Mouse (Mus musculus) limb, embryonic 14.5 days (tissue): ENCODE results near the gene Adprh. TPM values are rescaled to one million over a fixed set of nuclear protein-coding genes. Genes with fewer than 3 reads are reported as not detected.

Experiments
- ATAC-seq: fragments of 200-750 bp; cut with Nextera tagmentation; 2 replicates; pipeline ENCODE4 v1.8.0; 2017; ENCODE audit warnings: low read depth, moderate number of reproducible peaks, moderate TSS enrichment; ENCODE audit not compliant: low FRiP score
- DNase-seq: peaks from one replicate; pipeline ENCODE4 v3.0.0-alpha.2; 2015; ENCODE audit warnings: low spot score
- H3K27ac ChIP-seq: fragments of 300-500 bp; sonication (generic); replicated peaks from 2 replicates; pipeline ENCODE4 v1.5.1; 2014; ENCODE audit warnings: low read depth, mild to moderate bottlenecking, low read length, moderate library complexity, mixed read lengths
- H3K27me3 ChIP-seq: fragments of 300-500 bp; sonication (generic); 2 replicates; pipeline ENCODE4 v1.6.1; 2014; ENCODE audit warnings: low read length, mixed read lengths; ENCODE audit not compliant: control insufficient read depth, insufficient read depth
- H3K36me3 ChIP-seq: fragments of 300-500 bp; sonication (generic); 2 replicates; pipeline ENCODE4 v1.6.1; 2014; ENCODE audit warnings: mild to moderate bottlenecking, low read length, moderate library complexity, mixed read lengths; ENCODE audit not compliant: control insufficient read depth, insufficient read depth
- H3K4me1 ChIP-seq: fragments of 300-500 bp; sonication (generic); 2 replicates; pipeline ENCODE4 v1.6.1; 2014; ENCODE audit warnings: antibody characterized with exemption, low read length, mixed read lengths; ENCODE audit not compliant: control insufficient read depth, insufficient read depth
- H3K4me2 ChIP-seq: fragments of 300-500 bp; sonication (generic); replicated peaks from 2 replicates; pipeline ENCODE4 v1.6.1; 2014; ENCODE audit warnings: low read depth, mild to moderate bottlenecking, low read length, moderate library complexity; ENCODE audit not compliant: severe bottlenecking
- H3K4me3 ChIP-seq: fragments of 300-500 bp; sonication (generic); replicated peaks from 2 replicates; pipeline ENCODE4 v1.5.1; 2014; ENCODE audit warnings: low read length
- H3K9ac ChIP-seq: fragments of 300-500 bp; sonication (generic); 2 replicates; pipeline ENCODE4 v1.6.1; 2014; ENCODE audit warnings: mild to moderate bottlenecking, low read depth, low read length, moderate library complexity; ENCODE audit not compliant: severe bottlenecking
- H3K9me3 ChIP-seq: fragments of 300-500 bp; sonication (generic); 2 replicates; pipeline ENCODE4 v1.6.1; 2016; ENCODE audit warnings: low read length; ENCODE audit not compliant: control insufficient read depth
- POLR2A ChIP-seq: fragments of 200-500 bp; IDR thresholded peaks from 2 replicates; pipeline ENCODE4 v1.8.0; 2012; ENCODE audit warnings: inconsistent platforms, mild to moderate bottlenecking, moderate library complexity, borderline replicate concordance; ENCODE audit not compliant: insufficient read depth, insufficient read length; ENCODE audit errors: extremely low read depth
- WGBS: fragments of 180-500 bp; shearing (Covaris S2); extraction: QIAGEN DNeasy Blood & Tissue Kit; methylation state at CpG from one replicate; pipeline ENCODE4 v1.1.7; 2014; 5-methylcytosine and 5-hydroxymethylcytosine counted together
- polyA plus RNA-seq, 2 experiments: library from polyadenylated mRNA; depleted of rRNA in 1 of 2; stranded (reverse) in 1 of 2; unstranded in 1 of 2; fragments of >200 nt; fragmentation: Nextera tagmentation in 1 of 2; extraction: Ambion mirVana in 1 of 2; gene quantifications; 2 replicates each; pipeline versions ENCODE4 v1.2.1 to v1.2.3; 2012 to 2014

Adprh gene
- polyA plus RNA-seq, 2 experiments, result 69.5 to 114 TPM

- no peak for TF ChIP-seq POLR2A
- no peak overlapping the region for H3K4me2 ChIP-seq
- H3K36me3 ChIP-seq, result no peaks in the 10 kb centered on the region
- no peaks in the 10 kb centered on the region for H3K9me3 ChIP-seq
- no peak for ATAC-seq
- H3K27me3 ChIP-seq, result no peaks in the 10 kb centered on the region
- no peak overlapping the region for H3K9ac ChIP-seq
- H3K4me3 ChIP-seq, result no peak overlapping the region
- 48% methylated on average over 11 of the region's 11 CpGs for WGBS
- DNase-seq, result no peak
- no peaks in the 10 kb centered on the region for H3K4me1 ChIP-seq
- no peak overlapping the region for H3K27ac ChIP-seq
Observed at GRCm38 (mm10) chr16:38456812-38457567, 4.5 kb upstream of the Adprh start.

GRCm38 (mm10) chr16:38455511-38456418 lies 3.3 kb upstream of the Adprh start, which contains the start of gene Cd80:
Cd80 (plus strand) TSS chr16:38455561.
- Histone ChIP-seq H3K36me3 (no peaks in the 10 kb centered on the region), H3K9ac (no peak within 1 kb of the TSS), H3K9me3 (no peaks in the 10 kb centered on the region), H3K27ac (no peak within 1 kb of the TSS), H3K4me3 (no peak within 1 kb of the TSS), H3K27me3 (no peaks in the 10 kb centered on the region), H3K4me2 (no peak within 1 kb of the TSS), H3K4me1 (peaks cover 6% of the 10 kb centered on the region; the same call in 1 of the 2 replicates)
- DNase-seq, result no peak
- no peak for TF ChIP-seq POLR2A
- ATAC-seq, result no peak
- 63% methylated on average over 17 of the region's 17 CpGs for WGBS

GRCm38 (mm10) chr16:38454533-38455254 lies 2.2 kb upstream of the Adprh start:
- 72% methylated on average over 11 of the region's 11 CpGs for WGBS
- H3K27me3 ChIP-seq, result no peaks in the 10 kb centered on the region
- H3K9me3 ChIP-seq, result no peaks in the 10 kb centered on the region
- no peak overlapping the region for H3K27ac ChIP-seq
- H3K4me1 ChIP-seq, result peaks cover 6% of the 10 kb centered on the region; the same call in 1 of the 2 replicates
- ATAC-seq (no peak), DNase-seq (no peak)
- no peak overlapping the region for H3K4me2 ChIP-seq
- peaks cover 7% of the 10 kb centered on the region for H3K36me3 ChIP-seq
- H3K9ac ChIP-seq, result no peak overlapping the region
- H3K4me3 ChIP-seq, result no peak overlapping the region
- no peak for TF ChIP-seq POLR2A

- no peak for TF ChIP-seq POLR2A
- H3K4me2 ChIP-seq, result no peak overlapping the region
- peaks cover 6% of the 10 kb centered on the region; the same call in 1 of the 2 replicates for H3K4me1 ChIP-seq
- no peaks in the 10 kb centered on the region for H3K9me3 ChIP-seq
- no peaks in the 10 kb centered on the region for H3K27me3 ChIP-seq
- H3K9ac ChIP-seq, result no peak overlapping the region
- 89% methylated on average over 4 of the region's 4 CpGs for WGBS
- ATAC-seq (no peak), DNase-seq (no peak)
- H3K27ac ChIP-seq, result no peak overlapping the region
- H3K36me3 ChIP-seq, result peaks cover 14% of the 10 kb centered on the region
- no peak overlapping the region for H3K4me3 ChIP-seq
Observed at GRCm38 (mm10) chr16:38453952-38454351, 1.4 kb upstream of the Adprh start.

- H3K9me3 ChIP-seq, result no peaks in the 10 kb centered on the region
- peak overlapping the region; percentile 66 for H3K4me3 ChIP-seq
- H3K27me3 ChIP-seq, result no peaks in the 10 kb centered on the region
- TF ChIP-seq POLR2A, result no peak
- peak overlapping the region; percentile 89 for H3K9ac ChIP-seq
- H3K36me3 ChIP-seq, result peaks cover 21% of the 10 kb centered on the region
- 25% methylated on average over 3 of the region's 3 CpGs for WGBS
- DNase-seq (no peak), ATAC-seq (no peak)
- peak overlapping the region; percentile 94 for H3K27ac ChIP-seq
- H3K4me1 ChIP-seq, result peaks cover 6% of the 10 kb centered on the region; the same call in 1 of the 2 replicates
- H3K4me2 ChIP-seq, result peak overlapping the region; percentile 58
Observed at GRCm38 (mm10) chr16:38453203-38453553, 675 bp upstream of the Adprh start.
